Mouse (Mus musculus) ES-E14 (cell line): ENCODE results near the gene Aldh1l1.

ENCODE experiments used
- CHD2 ChIP-seq: IDR thresholded peaks from 2 replicates; pipeline ENCODE4 v1.6.1; 2014; ENCODE audit warnings: mild to moderate bottlenecking, low read depth, low read length, inconsistent platforms
- HCFC1 ChIP-seq: IDR thresholded peaks from 2 replicates; pipeline ENCODE4 v1.6.1; 2012; ENCODE audit warnings: low read length, inconsistent platforms, borderline replicate concordance; ENCODE audit not compliant: insufficient read depth
- MAFK ChIP-seq: IDR thresholded peaks from 2 replicates; pipeline ENCODE4 v1.6.1; 2014; ENCODE audit warnings: mild to moderate bottlenecking, low read depth, low read length, inconsistent platforms; ENCODE audit not compliant: insufficient read depth
- ZNF384 ChIP-seq: IDR thresholded peaks from 2 replicates; pipeline ENCODE4 v1.6.1; 2012; ENCODE audit warnings: low read depth, low read length, inconsistent platforms

- TF ChIP-seq ZNF384 (no peak), HCFC1 (no peak), MAFK (no peak), CHD2 (no peak)
Measured at GRCm38 (mm10) chr6:90604130-90604529, 117.9 kb downstream of the Aldh1l1 start.
